Mouse (Mus musculus): ENCODE data around the gene Nck1. TPM values are rescaled to one million over a fixed set of nuclear protein-coding genes. Genes with fewer than 3 reads are reported as not detected.

Gene Nck1
- total RNA-seq, 4 experiments from 2014 or later, result 35.1 to 36.7 (median 35.7) TPM

GRCm38 (mm10) chr9:100535618-100536262, 10.2 kb downstream of the Nck1 start:
- no peak for DNase-seq (ENCODE audit: low spot score in 2 of 2)

- no peak for DNase-seq (ENCODE audit: low spot score in 2 of 2)
Observed at GRCm38 (mm10) chr9:100534686-100535085, 11.2 kb downstream of the Nck1 start.

- DNase-seq (ENCODE audit: low spot score in 2 of 2), result no peak
Observed at GRCm38 (mm10) chr9:100532847-100533505, 13.0 kb downstream of the Nck1 start.

- no peak for DNase-seq (ENCODE audit: low spot score in 2 of 2)
Observed at GRCm38 (mm10) chr9:100531296-100531695, 14.6 kb downstream of the Nck1 start.

GRCm38 (mm10) chr9:100525225-100525624, 20.7 kb downstream of the Nck1 start:
- DNase-seq (ENCODE audit: low spot score in 2 of 2), result no peak

GRCm38 (mm10) chr9:100522029-100522428, 23.9 kb downstream of the Nck1 start:
- no peak for DNase-seq (ENCODE audit: low spot score in 2 of 2)

GRCm38 (mm10) chr9:100520586-100520985, 25.3 kb downstream of the Nck1 start:
- peak in 1 of 2 experiments; percentile 33 for DNase-seq (ENCODE audit: low spot score in 2 of 2)

- DNase-seq (ENCODE audit: low spot score in 2 of 2), result no peak
Observed at GRCm38 (mm10) chr9:100520012-100520411, 25.9 kb downstream of the Nck1 start.

- no peak for DNase-seq (ENCODE audit: low spot score in 2 of 2)
Observed at GRCm38 (mm10) chr9:100507581-100507980, 38.4 kb downstream of the Nck1 start.

GRCm38 (mm10) chr9:100506652-100507051, 39.3 kb downstream of the Nck1 start:
- DNase-seq (ENCODE audit: low spot score in 2 of 2), result no peak

GRCm38 (mm10) chr9:100505498-100505897, 40.4 kb downstream of the Nck1 start:
- no peak for DNase-seq (ENCODE audit: low spot score in 2 of 2)

GRCm38 (mm10) chr9:100493611-100494261, 52.2 kb downstream of the Nck1 start:
- no peak for DNase-seq (ENCODE audit: low spot score in 2 of 2)

- no peak for DNase-seq (ENCODE audit: low spot score in 2 of 2)
Observed at GRCm38 (mm10) chr9:100491424-100491823, 54.5 kb downstream of the Nck1 start.

- no peak for DNase-seq (ENCODE audit: low spot score in 2 of 2)
Observed at GRCm38 (mm10) chr9:100488969-100489368, 57.0 kb downstream of the Nck1 start.

- DNase-seq (ENCODE audit: low spot score in 2 of 2), result no peak
Observed at GRCm38 (mm10) chr9:100488056-100488713, 57.7 kb downstream of the Nck1 start.

GRCm38 (mm10) chr9:100486431-100486830, 59.5 kb downstream of the Nck1 start, which contains the start of gene Il20rb:
Gene Il20rb, minus strand, starts transcription at chr9:100486788.
- DNase-seq (ENCODE audit: low spot score in 2 of 2), result no peak

- no peak for DNase-seq (ENCODE audit: low spot score in 2 of 2)
Observed at GRCm38 (mm10) chr9:100483318-100483717, 62.6 kb downstream of the Nck1 start.

GRCm38 (mm10) chr9:100481626-100482025, 64.3 kb downstream of the Nck1 start:
- DNase-seq (ENCODE audit: low spot score in 2 of 2), result no peak

- DNase-seq (ENCODE audit: low spot score in 2 of 2), result no peak
Observed at GRCm38 (mm10) chr9:100474056-100474455, 71.9 kb downstream of the Nck1 start.

- no peak for DNase-seq (ENCODE audit: low spot score in 2 of 2)
Observed at GRCm38 (mm10) chr9:100473361-100473760, 72.6 kb downstream of the Nck1 start.

GRCm38 (mm10) chr9:100472931-100473330, 73.0 kb downstream of the Nck1 start:
- no peak for DNase-seq (ENCODE audit: low spot score in 2 of 2)

GRCm38 (mm10) chr9:100471605-100471953, 74.4 kb downstream of the Nck1 start:
- no peak for DNase-seq (ENCODE audit: low spot score in 2 of 2)

Measured in layer of hippocampus, adult 8-10 months (tissue).